Mouse (Mus musculus): ENCODE measurements around the gene Dnajc5. TPM values are rescaled to one million over a fixed set of nuclear protein-coding genes. Genes with fewer than 3 reads are reported as not detected.
A peak's percentile ranks its signal among the peaks of the same experiment; 100 is the strongest.

Gene Dnajc5
- polyA plus RNA-seq, 1 experiment: 55.5 TPM

DNA sequence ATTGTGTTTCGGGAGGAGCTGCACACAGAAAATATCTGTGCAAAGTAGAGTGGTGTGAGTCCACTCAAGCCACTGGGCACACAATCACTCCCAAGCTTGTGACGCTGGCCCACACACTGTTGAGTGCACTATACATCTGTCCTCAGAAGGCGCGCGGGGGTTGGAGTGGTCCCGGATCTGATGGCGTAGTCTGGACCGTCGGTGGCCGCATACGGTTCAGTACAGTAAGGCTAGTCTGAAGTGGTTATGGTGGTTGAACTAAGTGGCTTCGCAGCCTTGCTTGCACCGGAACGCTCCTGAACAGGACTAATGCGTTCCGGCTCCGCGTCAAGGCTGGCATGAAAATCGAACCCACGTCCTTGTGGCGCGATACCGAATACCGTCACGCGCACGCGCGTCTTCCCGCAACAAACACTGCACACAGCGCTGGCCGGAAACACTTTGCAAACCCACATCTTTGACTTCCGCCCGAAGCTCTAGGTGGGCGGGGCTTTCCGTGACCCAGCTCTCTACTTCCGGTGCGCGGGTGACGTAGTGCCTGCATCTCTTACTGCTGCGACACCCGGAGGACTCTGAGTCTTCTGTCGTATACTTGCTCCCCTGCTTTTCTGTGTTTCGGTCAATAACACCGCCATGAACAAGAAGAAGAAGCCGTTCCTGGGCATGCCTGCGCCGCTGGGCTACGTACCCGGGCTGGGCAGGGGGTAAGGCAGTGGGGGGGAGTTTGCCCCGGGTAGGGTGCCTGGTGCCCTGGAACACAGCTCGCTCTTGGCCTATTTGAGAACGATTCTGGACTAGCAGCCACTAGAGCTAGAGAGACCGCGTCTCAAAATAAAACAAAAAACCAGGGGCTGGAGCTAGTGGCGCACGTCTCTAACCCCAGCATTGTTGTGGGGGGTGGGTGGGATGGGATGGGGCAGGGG lies 80.8 kb downstream of the Dnajc5 start:
- 1% methylated on average over 57 of the region's 57 CpGs for WGBS
- peak; percentile 98 for DNase-seq

DNA sequence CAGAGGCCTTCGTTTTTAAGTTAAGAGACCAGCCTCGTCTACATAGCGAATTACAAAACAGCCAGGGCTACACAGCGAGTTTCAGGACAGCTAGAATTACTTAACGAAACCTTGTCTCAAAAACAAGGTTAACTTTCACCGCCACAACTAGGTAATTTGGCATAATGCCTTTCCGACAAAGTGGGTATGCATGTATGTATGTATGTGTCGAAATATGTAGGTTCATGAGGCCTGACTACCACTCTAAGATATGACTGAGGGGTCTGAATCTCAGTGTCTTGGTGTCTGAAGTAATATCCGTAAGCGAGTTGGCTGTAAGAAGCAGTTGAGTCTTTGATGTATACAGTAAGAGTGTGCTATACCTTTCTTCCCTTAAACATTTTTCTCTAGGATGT lies 81.5 kb downstream of the Dnajc5 start:
- Histone ChIP-seq H3K4me3 (ENCODE audit: insufficient read depth, low read depth, low read length) (peak overlapping the region; percentile 96), H3K4me1 (ENCODE audit: control insufficient read depth, insufficient read depth, low read length) (peaks cover 9% of the 10 kb centered on the region; the same call in 1 of the 2 replicates), H3K27me3 (replicated peaks; ENCODE audit: control insufficient read depth, insufficient read depth, low read length) (no peaks in the 10 kb centered on the region), H3K27ac (ENCODE audit: insufficient read depth, low read depth, low read length) (0 out of 2 replicates have a peak overlapping the region, but pooled peaks have one; percentile 29), H3K36me3 (ENCODE audit: control insufficient read depth, insufficient read depth, low read length) (no peaks in the 10 kb centered on the region; the same call in 1 of the 2 replicates)
- no peak for DNase-seq
- TF ChIP-seq CTCF (conservative IDR thresholded peaks at IDR 0.05; ENCODE audit: insufficient read depth, insufficient read length, low read depth, low read length) (no peak), POLR2A (IDR thresholded peaks at IDR 0.05; ENCODE audit: low read depth, low read length) (no peak)
- WGBS: 19% methylated on average over 10 of the region's 10 CpGs

More for the DNA sequence above, 80.8 kb downstream of the Dnajc5 start:
- peaks cover 9% of the 10 kb centered on the region; the same call in 1 of the 2 replicates for H3K4me1 ChIP-seq (ENCODE audit: control insufficient read depth, insufficient read depth, low read length)
- TF ChIP-seq POLR2A (IDR thresholded peaks at IDR 0.05; ENCODE audit: low read depth, low read length): peak; percentile 93
- no peak for TF ChIP-seq CTCF (conservative IDR thresholded peaks at IDR 0.05; ENCODE audit: insufficient read depth, insufficient read length, low read depth, low read length)
- peak overlapping the region; percentile 96 for H3K4me3 ChIP-seq (ENCODE audit: insufficient read depth, low read depth, low read length)
- no peaks in the 10 kb centered on the region for H3K27me3 ChIP-seq (replicated peaks; ENCODE audit: control insufficient read depth, insufficient read depth, low read length)
- H3K36me3 ChIP-seq (ENCODE audit: control insufficient read depth, insufficient read depth, low read length): no peaks in the 10 kb centered on the region; the same call in 1 of the 2 replicates
- H3K27ac ChIP-seq (ENCODE audit: insufficient read depth, low read depth, low read length): peak overlapping the region; percentile 69

DNA sequence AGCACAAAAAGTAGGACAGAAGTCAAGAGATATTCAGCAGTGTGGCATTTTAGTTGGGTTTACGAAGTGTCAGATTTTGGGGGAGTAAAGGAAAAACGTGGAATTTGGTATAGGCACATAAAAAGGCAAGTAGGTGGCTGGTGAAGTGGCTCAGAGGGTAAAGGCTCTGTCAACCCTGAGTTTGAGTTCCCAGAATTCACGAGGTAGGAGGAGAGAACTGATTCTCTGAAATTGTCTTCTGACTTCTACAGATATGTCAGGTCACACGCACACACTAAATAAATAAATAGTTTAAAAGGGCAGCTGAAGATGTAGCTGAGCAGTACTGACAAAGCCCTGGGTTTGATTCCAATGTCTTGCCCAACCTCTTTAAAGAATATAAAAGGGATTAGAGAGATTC lies 82.1 kb downstream of the Dnajc5 start:
- Histone ChIP-seq H3K27ac (ENCODE audit: insufficient read depth, low read depth, low read length) (no peak overlapping the region), H3K4me3 (ENCODE audit: insufficient read depth, low read depth, low read length) (no peak overlapping the region), H3K4me1 (ENCODE audit: control insufficient read depth, insufficient read depth, low read length) (peaks cover 9% of the 10 kb centered on the region; the same call in 1 of the 2 replicates), H3K27me3 (replicated peaks; ENCODE audit: control insufficient read depth, insufficient read depth, low read length) (no peaks in the 10 kb centered on the region), H3K36me3 (ENCODE audit: control insufficient read depth, insufficient read depth, low read length) (no peaks in the 10 kb centered on the region; the same call in 1 of the 2 replicates)
- WGBS: 57% methylated on average over 4 of the region's 4 CpGs
- no peak for TF ChIP-seq CTCF (conservative IDR thresholded peaks at IDR 0.05; ENCODE audit: insufficient read depth, insufficient read length, low read depth, low read length)
- TF ChIP-seq POLR2A (IDR thresholded peaks at IDR 0.05; ENCODE audit: low read depth, low read length): no peak
- no peak for DNase-seq

Other genes with a start within 250 kb of the Dnajc5 start
- gene Gmeb2, start 232.4 kb upstream of the Dnajc5 start, polyA plus RNA-seq (2012; rRNA removed): 12.8 and 14.5 TPM in 2 replicates
- gene Stmn3, start 206.0 kb upstream of the Dnajc5 start, polyA plus RNA-seq (2012; rRNA removed): 0.46 and 2.4 TPM in 2 replicates
- gene Rtel1, start 200.7 kb upstream of the Dnajc5 start, polyA plus RNA-seq (2012; rRNA removed): 30.2 and 30.9 TPM in 2 replicates
- 29.6 and 35.2 TPM in 2 replicates for gene Zgpat, start 155.6 kb upstream of the Dnajc5 start, polyA plus RNA-seq (2012; rRNA removed)
- gene Arfrp1, start 155.1 kb upstream of the Dnajc5 start, polyA plus RNA-seq (2012; rRNA removed): 32.0 and 36.0 TPM in 2 replicates
- 35.1 and 53.7 TPM in 2 replicates for gene Lime1, start 140.4 kb upstream of the Dnajc5 start, polyA plus RNA-seq (2012; rRNA removed)
- gene Zbtb46, start 61.1 kb upstream of the Dnajc5 start, polyA plus RNA-seq (2012; rRNA removed): 7.7 and 8.0 TPM in 2 replicates
- gene Abhd16b, start 27.3 kb upstream of the Dnajc5 start, polyA plus RNA-seq (2012; rRNA removed): not detected in 2 replicates
- 35.2 and 41.5 TPM in 2 replicates for gene Tpd52l2, start 23.3 kb upstream of the Dnajc5 start, polyA plus RNA-seq (2012; rRNA removed)
- 107 and 130 TPM in 2 replicates for gene Uckl1, start 64.4 kb downstream of the Dnajc5 start, polyA plus RNA-seq (2012; rRNA removed)
- 19.6 and 22.1 TPM in 2 replicates for gene Prpf6, start 71.4 kb downstream of the Dnajc5 start, polyA plus RNA-seq (2012; rRNA removed)
- 32.2 and 41.3 TPM in 2 replicates for gene Zfp512b, start 72.3 kb downstream of the Dnajc5 start, polyA plus RNA-seq (2012; rRNA removed)
- gene Samd10, start 78.7 kb downstream of the Dnajc5 start, polyA plus RNA-seq (2012; rRNA removed): 26.1 and 30.2 TPM in 2 replicates
- 0.11 TPM in 1 of 2 replicates, not detected in the other for gene Gm29797, start 136.5 kb downstream of the Dnajc5 start, polyA plus RNA-seq (2012; rRNA removed)
- gene Sox18, start 151.2 kb downstream of the Dnajc5 start, polyA plus RNA-seq (2012; rRNA removed): 53.9 and 59.0 TPM in 2 replicates
- 19.2 and 19.5 TPM in 2 replicates for gene Tcea2, start 159.8 kb downstream of the Dnajc5 start, polyA plus RNA-seq (2012; rRNA removed)
- gene Rgs19, start 173.5 kb downstream of the Dnajc5 start, polyA plus RNA-seq (2012; rRNA removed): 21.5 and 24.0 TPM in 2 replicates
- gene Lkaaear1, start 178.0 kb downstream of the Dnajc5 start, polyA plus RNA-seq (2012; rRNA removed): not detected in 2 replicates
- 0.12 and 0.27 TPM in 2 replicates for gene Oprl1, start 194.5 kb downstream of the Dnajc5 start, polyA plus RNA-seq (2012; rRNA removed)
- gene Myt1, start 242.8 kb downstream of the Dnajc5 start, polyA plus RNA-seq (2012; rRNA removed): 0.08 and 0.13 TPM in 2 replicates